Mouse (Mus musculus): ENCODE results near the gene Gm8068. TPM values are rescaled to one million over a fixed set of nuclear protein-coding genes. Genes with fewer than 3 reads are reported as not detected.

Gene Gm8068
- polyA plus RNA-seq (2017; shearing (Covaris generic)), result not detected

GRCm38 (mm10) chr14:41701785-41702184 lies at the start of gene Gm8068:
Gene Gm8068 (minus strand): TSS chr14:41701885.

GRCm38 (mm10) chr14:41750514-41750913 lies 48.8 kb upstream of the Gm8068 start, which contains the start of gene Gm7929:
Gene Gm7929 (minus strand): TSS chr14:41750614.

Other genes starting within 250 kb of the Gm8068 start
- gene Gm7954, start 248.4 kb downstream of the Gm8068 start, polyA plus RNA-seq (2017; shearing (Covaris generic)), result 0.20 TPM
- not detected for gene Gm3486, start 212.4 kb downstream of the Gm8068 start, polyA plus RNA-seq (2017; shearing (Covaris generic))
- not detected for gene Gm7970, start 146.3 kb downstream of the Gm8068 start, polyA plus RNA-seq (2017; shearing (Covaris generic))
- not detected for gene 1700049E17Rik2, start 128.7 kb downstream of the Gm8068 start, polyA plus RNA-seq (2017; shearing (Covaris generic))
- not detected for gene Gm3072, start 77.3 kb downstream of the Gm8068 start, polyA plus RNA-seq (2017; shearing (Covaris generic))
- gene Gm3676, start 55.4 kb downstream of the Gm8068 start, polyA plus RNA-seq (2017; shearing (Covaris generic)), result not detected
- not detected for gene Gm7929, start 48.7 kb upstream of the Gm8068 start, polyA plus RNA-seq (2017; shearing (Covaris generic))
- gene Gm47189, start 70.6 kb upstream of the Gm8068 start, polyA plus RNA-seq (2017; shearing (Covaris generic)), result not detected
- gene Gm7980, start 205.4 kb upstream of the Gm8068 start, polyA plus RNA-seq (2017; shearing (Covaris generic)), result not detected
- not detected for gene 1700049E17Rik1, start 223.1 kb upstream of the Gm8068 start, polyA plus RNA-seq (2017; shearing (Covaris generic))
- not detected for gene 1700024B05Rik, start 242.1 kb upstream of the Gm8068 start, polyA plus RNA-seq (2017; shearing (Covaris generic))